Mouse (Mus musculus): Measurements from ENCODE around the gene Gm49380. TPM values are rescaled to one million over a fixed set of nuclear protein-coding genes. Genes with fewer than 3 reads are reported as not detected.

Gm49380 gene
- polyA plus RNA-seq, 1 experiment from 2014 or later, result not detected

DNA sequence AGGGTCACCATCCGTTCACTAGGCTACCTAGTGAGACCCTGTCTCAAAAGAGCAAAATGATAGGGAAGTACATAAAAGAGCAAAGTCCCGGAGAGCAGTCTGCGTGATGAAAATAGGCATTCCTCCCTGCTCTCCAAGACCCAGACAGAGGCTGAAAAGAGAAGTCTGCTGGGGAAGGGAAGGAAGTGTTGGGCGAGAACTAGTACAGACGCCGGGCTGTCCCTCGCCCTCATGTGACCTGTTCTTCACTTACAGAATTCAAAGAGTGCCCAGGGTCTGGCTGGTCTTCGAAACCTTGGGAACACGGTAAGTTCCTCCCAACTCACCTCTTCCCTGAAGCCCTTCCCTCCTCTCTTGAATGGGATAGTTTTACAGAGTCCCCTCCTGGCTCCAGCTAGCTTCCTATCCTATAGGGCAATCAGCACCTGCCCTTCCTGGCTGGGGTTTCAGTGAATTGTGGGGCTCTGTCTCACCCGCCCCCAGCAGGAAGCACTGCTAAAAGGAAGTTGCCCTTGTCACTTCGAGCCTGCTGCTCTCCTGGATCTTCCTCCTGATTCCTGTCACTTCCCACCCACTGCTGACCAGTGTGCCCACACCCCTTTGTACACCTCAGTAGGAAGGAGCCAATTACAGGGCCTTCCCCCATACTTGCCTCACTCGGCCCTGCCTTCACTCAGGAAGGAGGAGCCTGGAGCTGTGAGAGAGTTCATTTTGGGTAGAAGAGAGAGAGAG lies 24.3 kb downstream of the Gm49380 start:
- Histone ChIP-seq H3K36me3 (ENCODE audit: insufficient read depth, low read length) (peaks cover 22% of the 10 kb centered on the region; the same call in 1 of the 2 replicates), H3K27ac (no peak overlapping the region), H3K9me3 (replicated peaks; ENCODE audit: low read length) (no peaks in the 10 kb centered on the region), H3K4me2 (ENCODE audit: low read length) (no peak overlapping the region), H3K4me3 (replicated peaks; ENCODE audit: low read depth, low read length) (no peak overlapping the region), H3K9ac (ENCODE audit: low read depth, low read length) (no peak overlapping the region), H3K4me1 (replicated peaks; ENCODE audit: insufficient read depth, low read length) (peaks cover 17% of the 10 kb centered on the region), H3K27me3 (ENCODE audit: insufficient read depth, low read length) (no peaks in the 10 kb centered on the region)
- ATAC-seq (replicated peaks; ENCODE audit: low FRiP score, low read depth), result no peak
- no peak for DNase-seq (ENCODE audit: low spot score)
- WGBS, result 56% methylated on average over 12 of the region's 12 CpGs
- no peak for TF ChIP-seq CTCF (IDR thresholded peaks at IDR 0.05; ENCODE audit: low read depth)

DNA sequence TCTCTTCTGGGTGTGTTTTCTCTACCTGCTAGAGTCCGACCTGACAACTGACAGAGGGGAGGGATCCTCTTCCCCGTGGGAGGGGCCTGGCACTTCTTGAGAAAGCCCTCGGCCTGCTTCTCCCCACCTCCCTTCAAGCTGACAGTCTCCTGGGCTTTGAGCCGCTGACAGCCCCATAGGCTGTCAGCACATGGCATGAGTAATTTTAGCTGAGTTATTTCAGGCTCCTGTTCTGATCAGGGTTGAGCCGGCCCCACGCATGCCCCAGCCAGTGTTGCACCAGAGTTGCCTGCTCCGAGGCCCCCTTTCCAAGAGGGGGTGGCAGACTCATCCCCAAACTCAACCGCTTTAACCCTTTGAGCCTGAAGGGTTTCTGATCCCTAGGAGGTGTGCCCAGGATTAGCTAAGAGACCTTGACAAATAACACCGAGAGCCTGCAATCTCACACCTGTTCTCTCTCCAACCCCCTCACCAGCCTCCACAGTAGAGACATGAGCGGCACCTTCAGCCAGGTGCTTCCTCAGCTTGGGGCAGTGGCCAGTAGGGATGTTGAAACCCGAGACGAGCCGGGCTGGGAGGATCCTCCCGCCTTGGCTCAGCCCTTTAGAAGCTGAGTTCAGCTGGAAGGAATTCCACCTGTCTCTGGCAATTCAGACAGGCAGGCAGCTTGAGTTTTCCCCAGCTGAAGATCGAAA lies 25.4 kb downstream of the Gm49380 start:
- no peak for TF ChIP-seq CTCF (IDR thresholded peaks at IDR 0.05; ENCODE audit: low read depth)
- ATAC-seq (replicated peaks; ENCODE audit: low FRiP score, low read depth) (no peak), DNase-seq (ENCODE audit: low spot score) (no peak)
- no peaks in the 10 kb centered on the region for H3K9me3 ChIP-seq (replicated peaks; ENCODE audit: low read length)
- H3K4me3 ChIP-seq (replicated peaks; ENCODE audit: low read depth, low read length), result 0 out of 2 replicates have a peak overlapping the region, but pooled peaks have one; percentile 5
- H3K27me3 ChIP-seq (ENCODE audit: insufficient read depth, low read length), result no peaks in the 10 kb centered on the region
- 15% methylated on average over 15 of the region's 15 CpGs for WGBS
- peak overlapping the region; percentile 40; the same call in 1 of the 2 replicates for H3K9ac ChIP-seq (ENCODE audit: low read depth, low read length)
- peaks cover 26% of the 10 kb centered on the region for H3K4me1 ChIP-seq (replicated peaks; ENCODE audit: insufficient read depth, low read length)
- H3K4me2 ChIP-seq (ENCODE audit: low read length), result peak overlapping the region; percentile 79
- H3K27ac ChIP-seq, result peak overlapping the region; percentile 47; the same call in 1 of the 2 replicates
- peaks cover 15% of the 10 kb centered on the region; the same call in 1 of the 2 replicates for H3K36me3 ChIP-seq (ENCODE audit: insufficient read depth, low read length)

DNA sequence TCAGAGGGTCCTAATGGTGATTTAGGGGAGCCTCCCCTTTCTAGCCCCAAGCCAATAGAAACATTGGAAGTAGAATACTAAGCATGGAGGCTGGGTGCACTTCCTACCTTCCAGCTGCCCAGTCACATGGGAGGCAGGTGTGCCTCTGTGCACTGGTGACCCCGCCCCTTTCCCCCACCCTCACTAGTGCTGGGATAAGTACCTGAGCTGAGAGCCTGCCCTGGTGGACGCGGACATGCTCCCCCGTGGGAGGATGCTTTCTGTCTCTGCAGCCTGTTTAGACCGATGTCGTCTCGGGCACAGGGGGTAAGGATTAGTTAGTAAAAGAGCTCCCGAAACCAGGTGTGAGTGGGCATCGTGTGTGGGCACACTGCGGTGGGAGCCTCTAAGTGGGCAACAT lies 26.3 kb downstream of the Gm49380 start:
- Histone ChIP-seq H3K27me3 (ENCODE audit: insufficient read depth, low read length) (no peaks in the 10 kb centered on the region), H3K9me3 (replicated peaks; ENCODE audit: low read length) (no peaks in the 10 kb centered on the region), H3K9ac (ENCODE audit: low read depth, low read length) (peak overlapping the region; percentile 18; the same call in 1 of the 2 replicates), H3K36me3 (ENCODE audit: insufficient read depth, low read length) (peaks cover 10% of the 10 kb centered on the region; the same call in 1 of the 2 replicates), H3K27ac (peak overlapping the region; percentile 47; the same call in 1 of the 2 replicates), H3K4me2 (ENCODE audit: low read length) (peak overlapping the region; percentile 79), H3K4me3 (replicated peaks; ENCODE audit: low read depth, low read length) (peak overlapping the region; percentile 14; the same call in 1 of the 2 replicates), H3K4me1 (replicated peaks; ENCODE audit: insufficient read depth, low read length) (peaks cover 26% of the 10 kb centered on the region)
- no peak for TF ChIP-seq CTCF (IDR thresholded peaks at IDR 0.05; ENCODE audit: low read depth)
- 0 out of 2 replicates have a peak, but pooled peaks have one; percentile 21 for ATAC-seq (replicated peaks; ENCODE audit: low FRiP score, low read depth)
- DNase-seq (ENCODE audit: low spot score), result no peak
- WGBS, result 42% methylated on average over 10 of the region's 10 CpGs

DNA sequence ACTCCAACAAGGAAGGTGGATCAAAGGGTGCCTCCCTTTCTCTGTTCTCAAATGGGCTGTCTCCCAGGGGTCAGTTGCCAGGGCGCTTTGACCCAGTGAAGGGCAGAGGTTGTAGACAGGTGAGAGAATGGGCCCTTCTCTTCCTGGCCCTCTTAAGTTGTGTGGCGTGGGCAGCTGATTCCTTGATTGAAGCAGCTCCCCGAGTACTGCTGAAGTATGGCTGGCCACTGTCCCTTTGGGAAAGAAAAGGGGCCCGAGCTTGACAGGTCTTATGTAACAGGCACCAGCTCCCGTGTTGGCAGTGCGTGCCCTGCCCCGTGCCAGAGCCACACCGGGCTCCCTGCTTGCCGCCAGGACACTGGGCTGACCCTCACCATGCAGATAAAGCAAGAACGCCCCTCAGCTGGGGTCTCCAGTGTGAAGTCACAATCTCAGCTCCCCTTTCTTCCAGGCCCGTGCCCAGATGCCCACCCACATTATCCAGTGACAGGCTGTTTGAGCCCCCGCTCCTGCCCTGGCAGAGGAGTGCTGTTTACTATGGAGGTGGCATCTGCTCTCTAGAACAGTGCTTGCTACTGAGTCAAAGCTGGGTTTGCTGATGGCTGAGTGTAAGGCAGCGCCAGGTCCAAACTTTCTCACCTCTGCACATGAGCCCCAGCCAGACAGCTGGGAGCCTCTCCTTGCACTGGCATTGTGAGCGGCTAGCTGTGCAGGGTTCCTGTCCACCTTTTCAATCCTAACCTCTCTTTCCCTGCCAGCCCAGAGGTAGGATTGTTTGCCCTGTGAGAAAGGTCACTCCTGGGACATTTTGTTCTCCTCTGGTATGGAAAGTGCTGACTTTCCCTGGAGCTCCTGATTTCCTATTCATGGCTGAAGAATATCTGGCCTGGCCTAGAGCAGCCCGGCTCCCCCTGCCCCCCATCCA lies 27.3 kb downstream of the Gm49380 start:
- Histone ChIP-seq H3K4me3 (replicated peaks; ENCODE audit: low read depth, low read length) (peak overlapping the region; percentile 54), H3K27ac (peak overlapping the region; percentile 77), H3K9ac (ENCODE audit: low read depth, low read length) (peak overlapping the region; percentile 65), H3K4me2 (ENCODE audit: low read length) (peak overlapping the region; percentile 79), H3K36me3 (ENCODE audit: insufficient read depth, low read length) (no peaks in the 10 kb centered on the region), H3K27me3 (ENCODE audit: insufficient read depth, low read length) (no peaks in the 10 kb centered on the region), H3K9me3 (replicated peaks; ENCODE audit: low read length) (no peaks in the 10 kb centered on the region), H3K4me1 (replicated peaks; ENCODE audit: insufficient read depth, low read length) (peaks cover 28% of the 10 kb centered on the region)
- WGBS, result 62% methylated on average over 15 of the region's 15 CpGs
- no peak for TF ChIP-seq CTCF (IDR thresholded peaks at IDR 0.05; ENCODE audit: low read depth)
- ATAC-seq (replicated peaks; ENCODE audit: low FRiP score, low read depth), result no peak
- no peak for DNase-seq (ENCODE audit: low spot score)

DNA sequence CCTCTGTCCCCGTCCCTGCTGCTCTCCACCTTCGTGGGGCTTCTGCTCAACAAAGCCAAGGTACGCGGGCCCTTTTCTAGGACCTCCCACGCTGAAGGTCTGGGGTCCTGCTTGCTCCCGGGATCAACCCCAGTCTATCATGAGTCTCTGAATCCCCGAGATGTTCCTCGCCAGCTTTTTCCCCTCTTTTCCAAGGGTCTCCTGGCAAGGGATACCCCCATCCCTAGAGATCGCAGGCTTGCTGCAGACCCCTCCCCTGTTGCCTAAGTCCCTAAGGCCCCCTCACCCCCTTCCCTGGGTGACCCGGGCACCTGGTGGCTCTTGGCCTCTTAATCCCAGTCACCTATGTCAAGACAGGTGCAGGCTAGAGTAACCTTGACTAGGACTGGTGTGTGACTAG lies 28.0 kb downstream of the Gm49380 start:
- peaks cover 31% of the 10 kb centered on the region for H3K4me1 ChIP-seq (replicated peaks; ENCODE audit: insufficient read depth, low read length)
- WGBS, result 4% methylated on average over 10 of the region's 10 CpGs
- H3K4me3 ChIP-seq (replicated peaks; ENCODE audit: low read depth, low read length), result peak overlapping the region; percentile 54
- no peaks in the 10 kb centered on the region for H3K9me3 ChIP-seq (replicated peaks; ENCODE audit: low read length)
- ATAC-seq (replicated peaks; ENCODE audit: low FRiP score, low read depth) (no peak), DNase-seq (ENCODE audit: low spot score) (no peak)
- H3K36me3 ChIP-seq (ENCODE audit: insufficient read depth, low read length), result no peaks in the 10 kb centered on the region
- H3K27me3 ChIP-seq (ENCODE audit: insufficient read depth, low read length), result no peaks in the 10 kb centered on the region
- peak overlapping the region; percentile 65 for H3K9ac ChIP-seq (ENCODE audit: low read depth, low read length)
- peak overlapping the region; percentile 79 for H3K4me2 ChIP-seq (ENCODE audit: low read length)
- TF ChIP-seq CTCF (IDR thresholded peaks at IDR 0.05; ENCODE audit: low read depth), result no peak
- peak overlapping the region; percentile 77 for H3K27ac ChIP-seq
